Mouse (Mus musculus) ES-E14 (cell line): ENCODE results near the gene Cemip2. TPM values are rescaled to one million over a fixed set of nuclear protein-coding genes. Genes with fewer than 3 reads are reported as not detected.

Experiments
- DNase-seq: peaks from one replicate; pipeline ENCODE4 v3.0.0-alpha.2; 2013; ENCODE audit warnings: low read depth, low spot score
- H3K27ac ChIP-seq: 2 replicates; pipeline ENCODE4 v1.5.1; 2012; ENCODE audit warnings: low read depth, mild to moderate bottlenecking, low read length, moderate library complexity, mixed read lengths; ENCODE audit not compliant: poor library complexity, insufficient read depth, severe bottlenecking
- H3K36me3 ChIP-seq: 2 replicates; pipeline ENCODE4 v1.6.1; 2012; ENCODE audit warnings: mild to moderate bottlenecking, low read length, moderate library complexity, mixed read lengths; ENCODE audit not compliant: control insufficient read depth, poor library complexity, insufficient read depth, severe bottlenecking
- H3K4me1 ChIP-seq, 2 experiments: fragments of 150-350 bp in 1 of 2; sonication (generic) in 1 of 2; 2 replicates each; pipeline ENCODE4 v1.6.1; 2012; ENCODE audit warnings: low read length in 2 of 2, mild to moderate bottlenecking in 1 of 2, mixed read lengths in 1 of 2; ENCODE audit not compliant: control insufficient read depth in 2 of 2, insufficient read depth in 2 of 2, poor library complexity in 1 of 2
- H3K4me3 ChIP-seq, 2 experiments: fragments of 150-350 bp in 1 of 2; sonication (generic) in 1 of 2; 2 replicates each; pipeline ENCODE4 v1.5.1; 2012; ENCODE audit warnings: low read length in 2 of 2, low read depth in 1 of 2, mild to moderate bottlenecking in 1 of 2, mixed read lengths in 1 of 2; ENCODE audit not compliant: insufficient read depth in 1 of 2, poor library complexity in 1 of 2, severe bottlenecking in 1 of 2
- H3K9ac ChIP-seq: 2 replicates; pipeline ENCODE4 v1.6.1; 2012; ENCODE audit warnings: low read depth, mild to moderate bottlenecking, low read length, mixed read lengths; ENCODE audit not compliant: poor library complexity, insufficient read depth, severe bottlenecking
- H3K9me3 ChIP-seq: fragments of 150-350 bp; sonication (generic); 2 replicates; pipeline ENCODE4 v1.6.1; 2012; ENCODE audit warnings: low read depth, mild to moderate bottlenecking, low read length; ENCODE audit not compliant: control insufficient read depth, insufficient read depth
- CHD2 ChIP-seq: IDR thresholded peaks from 2 replicates; pipeline ENCODE4 v1.6.1; 2014; ENCODE audit warnings: mild to moderate bottlenecking, low read depth, low read length, inconsistent platforms
- HCFC1 ChIP-seq: IDR thresholded peaks from 2 replicates; pipeline ENCODE4 v1.6.1; 2012; ENCODE audit warnings: low read length, inconsistent platforms, borderline replicate concordance; ENCODE audit not compliant: insufficient read depth
- MAFK ChIP-seq: IDR thresholded peaks from 2 replicates; pipeline ENCODE4 v1.6.1; 2014; ENCODE audit warnings: mild to moderate bottlenecking, low read depth, low read length, inconsistent platforms; ENCODE audit not compliant: insufficient read depth
- ZC3H11A ChIP-seq: IDR thresholded peaks from 2 replicates; pipeline ENCODE4 v1.6.1; 2012; ENCODE audit warnings: low read depth, mild to moderate bottlenecking, inconsistent platforms, low read length, borderline replicate concordance
- ZNF384 ChIP-seq: IDR thresholded peaks from 2 replicates; pipeline ENCODE4 v1.6.1; 2012; ENCODE audit warnings: low read depth, low read length, inconsistent platforms
- in situ Hi-C, 2 experiments: fragments of 600-800 bp; cut with MboI; formaldehyde crosslinking; loops; one replicate each; pipeline ENCODE4 v1.15.1; 2025; ENCODE audit warnings: low sequenced_read_pairs in 2 of 2, inconsistent platforms in 1 of 2; ENCODE audit not compliant: unreplicated experiment in 2 of 2
- total RNA-seq: library from RNA; depleted of rRNA; stranded (reverse); fragments of 300-350 nt; gene quantifications from 2 replicates; pipeline ENCODE4 v1.2.3, GENCODE M21; 2012

Cemip2 gene
- total RNA-seq, 1 experiment, result 75.3 TPM

DNA sequence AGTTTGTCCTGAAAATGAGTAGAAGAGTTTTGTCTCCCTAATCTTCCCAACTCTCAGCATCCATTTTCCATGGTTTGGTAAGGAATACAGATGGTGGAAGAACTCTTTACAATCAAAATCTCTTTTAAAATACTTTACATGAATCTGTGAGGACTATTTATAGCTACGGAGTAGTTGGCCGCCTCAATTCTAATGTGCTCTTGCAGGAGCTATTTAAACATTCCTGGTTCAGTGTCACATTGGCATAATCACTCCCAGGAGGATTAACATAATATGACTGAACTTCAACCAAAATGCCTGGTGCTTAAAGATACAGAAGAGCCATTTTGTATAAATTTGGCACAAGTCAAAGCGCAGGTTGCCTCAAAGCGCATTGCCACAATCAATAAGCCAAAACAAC lies 2.5 kb upstream of the Cemip2 start:
- no peak overlapping the region for H3K4me3 ChIP-seq
- no peak for DNase-seq
- no peak overlapping the region for H3K9ac ChIP-seq
- no peak overlapping the region for H3K27ac ChIP-seq
- H3K36me3 ChIP-seq, result no peaks in the 10 kb centered on the region
- no peaks in the 10 kb centered on the region for H3K9me3 ChIP-seq
- TF ChIP-seq MAFK, result no peak
- no peak for TF ChIP-seq HCFC1
- TF ChIP-seq CHD2, result no peak
- TF ChIP-seq ZNF384, result no peak
- TF ChIP-seq ZC3H11A, result no peak
- peaks cover 0 to 17% of the 10 kb centered on the region in 2 experiments; a peak in 2 of 4 replicates for H3K4me1 ChIP-seq
- in situ Hi-C loops, result no loop called here

GRCm38 (mm10) chr19:21776671-21777070 lies 1.5 kb upstream of the Cemip2 start:
- Histone ChIP-seq H3K36me3 (no peaks in the 10 kb centered on the region), H3K4me1 (peaks cover 0 to 22% of the 10 kb centered on the region in 2 experiments; a peak in 2 of 4 replicates), H3K27ac (no peak overlapping the region), H3K9ac (no peak overlapping the region), H3K4me3 (no peak overlapping the region), H3K9me3 (no peaks in the 10 kb centered on the region)
- in situ Hi-C loops, result no loop called here
- no peak for DNase-seq
- TF ChIP-seq MAFK (no peak), HCFC1 (no peak), CHD2 (no peak), ZC3H11A (no peak), ZNF384 (no peak)

DNA sequence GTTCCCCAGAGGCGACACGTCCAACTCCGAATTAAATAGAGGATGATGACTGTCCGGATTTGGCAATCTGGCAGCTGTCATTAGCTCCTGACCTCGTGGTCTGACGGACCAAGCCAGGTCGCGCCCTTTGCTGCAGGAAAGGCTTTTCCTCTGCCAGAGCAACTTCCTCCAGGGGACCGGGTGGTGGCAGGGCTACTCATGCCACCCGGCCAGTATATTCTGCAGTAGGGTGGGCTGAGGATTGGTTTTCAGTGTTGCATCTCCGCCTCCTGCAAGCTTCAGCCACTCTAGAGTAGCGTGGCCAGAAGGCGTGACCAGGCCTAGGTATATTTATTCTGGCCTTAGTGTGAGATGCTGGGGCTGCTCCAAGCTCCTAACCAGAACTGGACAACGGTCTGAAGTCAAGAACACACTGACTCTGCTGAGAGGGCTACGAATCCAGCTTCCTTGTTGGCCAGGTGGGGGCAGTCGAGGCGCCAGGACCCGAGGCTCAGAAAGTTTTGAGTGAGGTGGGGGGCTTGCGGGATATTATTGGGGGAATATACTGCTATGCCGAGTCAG lies 891 bp upstream of the Cemip2 start:
- H3K4me1 ChIP-seq, result peaks cover 0 to 25% of the 10 kb centered on the region in 2 experiments; a peak in 2 of 4 replicates
- peak overlapping the region; percentile 32 to 96; a peak in 3 of 4 replicates for H3K4me3 ChIP-seq
- no peak for DNase-seq
- no peak overlapping the region for H3K27ac ChIP-seq
- in situ Hi-C loops, result no loop called here
- H3K36me3 ChIP-seq, result no peaks in the 10 kb centered on the region
- H3K9me3 ChIP-seq, result no peaks in the 10 kb centered on the region
- no peak overlapping the region; the same call in 1 of the 2 replicates for H3K9ac ChIP-seq
- TF ChIP-seq CHD2 (no peak), ZNF384 (no peak), MAFK (no peak), HCFC1 (no peak), ZC3H11A (no peak)

DNA sequence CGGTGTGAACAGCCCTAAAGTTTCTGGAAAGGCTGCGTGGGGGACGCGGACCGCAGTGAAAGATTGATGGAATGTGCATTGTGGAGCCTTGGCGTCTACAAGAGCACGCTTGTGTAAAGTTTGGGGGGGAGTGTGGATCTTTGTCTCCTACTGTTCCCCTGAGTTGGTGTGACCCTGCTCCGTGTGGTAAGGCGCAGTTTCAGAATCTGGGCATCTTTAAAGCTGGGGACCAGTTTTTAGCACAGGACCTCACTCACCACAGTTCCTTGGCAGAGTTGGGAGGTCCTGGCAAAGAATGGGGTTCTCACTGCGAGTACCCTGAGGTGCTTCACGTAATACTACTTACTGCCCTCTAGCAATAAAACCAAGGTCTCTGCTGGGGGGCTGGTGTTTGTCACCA lies 964 bp downstream of the Cemip2 start:
- Histone ChIP-seq H3K9ac (peak overlapping the region; percentile 87), H3K4me3 (peak overlapping the region; percentile 82 to 96), H3K9me3 (no peaks in the 10 kb centered on the region), H3K4me1 (peaks cover 9 to 27% of the 10 kb centered on the region in 2 experiments), H3K27ac (0 out of 2 replicates have a peak overlapping the region, but pooled peaks have one; percentile 9), H3K36me3 (no peaks in the 10 kb centered on the region)
- in situ Hi-C loops, result no loop called here
- DNase-seq, result no peak
- TF ChIP-seq ZC3H11A (no peak), CHD2 (no peak), ZNF384 (no peak), HCFC1 (no peak), MAFK (no peak)

GRCm38 (mm10) chr19:21780663-21781062 lies 2.5 kb downstream of the Cemip2 start:
- no peak for TF ChIP-seq MAFK
- no peak for TF ChIP-seq CHD2
- TF ChIP-seq ZC3H11A, result no peak
- TF ChIP-seq HCFC1, result no peak
- H3K27ac ChIP-seq, result no peak overlapping the region
- peak overlapping the region in 1 of 2 experiments; percentile 96; a peak in 2 of 4 replicates for H3K4me3 ChIP-seq
- in situ Hi-C loops, result no loop called here
- no peaks in the 10 kb centered on the region for H3K36me3 ChIP-seq
- H3K9ac ChIP-seq, result no peak overlapping the region
- no peaks in the 10 kb centered on the region for H3K9me3 ChIP-seq
- no peak for DNase-seq
- peaks cover 10 to 27% of the 10 kb centered on the region in 2 experiments for H3K4me1 ChIP-seq
